ENCODE assay signal across 15 mouse cellular contexts in the genomic region with DNA sequence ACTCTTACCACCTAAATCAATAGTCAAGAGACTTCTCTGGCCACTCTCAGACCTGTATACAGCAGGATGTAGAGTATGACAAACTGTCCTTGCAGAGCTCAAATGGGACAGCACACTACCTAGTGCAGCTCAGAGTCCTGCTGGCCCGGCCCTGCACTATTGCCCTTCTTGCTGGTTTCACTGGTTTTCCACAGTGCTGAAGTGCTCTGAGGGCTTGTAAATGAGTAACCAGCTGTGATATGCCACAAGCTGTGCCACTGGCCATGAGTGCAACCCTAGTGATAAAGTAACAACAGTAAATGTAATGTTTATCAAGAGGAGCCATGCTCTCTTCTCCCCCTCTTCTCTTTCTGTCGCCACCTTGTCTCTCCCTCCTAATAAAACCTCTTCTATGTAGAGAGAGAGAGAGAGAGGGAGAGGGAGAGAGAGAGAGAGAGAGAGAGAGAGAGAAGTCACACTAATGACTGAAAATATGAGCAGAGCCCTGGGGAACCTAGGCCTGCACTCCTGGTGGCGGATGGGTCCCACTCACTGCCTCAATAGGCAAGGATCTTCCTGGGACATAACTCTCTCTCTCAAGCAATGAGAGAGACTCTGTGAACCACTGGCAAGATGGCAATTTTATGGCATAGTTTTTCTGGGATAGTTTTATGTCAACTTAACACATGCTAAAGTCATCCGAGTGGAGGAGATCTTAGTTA. TPM values are rescaled to one million over a fixed set of nuclear protein-coding genes. Genes with fewer than 3 reads are reported as not detected.
A peak's percentile ranks its signal among the peaks of the same experiment; 100 is the strongest.
DNase-seq lines count a peak whose midpoint lies in the region; ATAC-seq and TF ChIP-seq lines count a peak whose summit lies in the region.
"Had no signal": no experiment of that assay in that cellular context is flagged by ENCODE, and none has a peak within 500 bp of the region (broad histone marks: within the 10 kb centered on the region; RNA-seq: fewer than 3 reads in every experiment).

No protein-coding gene starts in this region.

- no peak overlapping the region for H3K4me3 ChIP-seq in intestine, postnatal 0 days (ENCODE audit: low read depth, low read length)
- H3K4me3 ChIP-seq in kidney, embryonic 15.5 days (replicated peaks) = no peak overlapping the region
- no peak overlapping the region for H3K4me3 ChIP-seq in liver, embryonic 12.5 days
- H3K4me3 ChIP-seq in stomach, embryonic 15.5 days (replicated peaks) = no peak overlapping the region
- H3K4me3 ChIP-seq in midbrain, embryonic 14.5 days (replicated peaks; ENCODE audit: low read depth, low read length) = no peak overlapping the region
- H3K4me3 ChIP-seq: embryonic facial prominence, embryonic 13.5 days; forebrain, embryonic 12.5 days had no signal

- 40% methylated on average over 4 of the region's 4 CpGs for WGBS in intestine, postnatal 0 days
- WGBS in kidney, embryonic 15.5 days = 80% methylated on average over 4 of the region's 4 CpGs
- WGBS in liver, embryonic 12.5 days (ENCODE audit: insufficient replicate concordance) = 75% methylated on average over 4 of the region's 4 CpGs
- WGBS in stomach, embryonic 15.5 days = 69% methylated on average over 4 of the region's 4 CpGs
- 92% methylated on average over 4 of the region's 4 CpGs for WGBS in midbrain, embryonic 14.5 days

- H3K27me3 ChIP-seq in intestine, postnatal 0 days (replicated peaks; ENCODE audit: control insufficient read depth, insufficient read depth, low read length) = no peaks in the 10 kb centered on the region
- no peaks in the 10 kb centered on the region for H3K27me3 ChIP-seq in kidney, embryonic 15.5 days
- no peaks in the 10 kb centered on the region for H3K27me3 ChIP-seq in liver, embryonic 12.5 days (replicated peaks)
- no peaks in the 10 kb centered on the region for H3K27me3 ChIP-seq in stomach, embryonic 15.5 days (replicated peaks)
- no peaks in the 10 kb centered on the region for H3K27me3 ChIP-seq in midbrain, embryonic 14.5 days (ENCODE audit: control insufficient read depth, insufficient read depth, low read length)
- H3K27me3 ChIP-seq: embryonic facial prominence, embryonic 13.5 days; forebrain, embryonic 12.5 days had no signal

- no peak for TF ChIP-seq CTCF in intestine, postnatal 0 days (IDR thresholded peaks at IDR 0.05; ENCODE audit: low read depth)

- no peak for DNase-seq in cerebellum, postnatal 36 days
- no peak for DNase-seq in midbrain, embryonic 14.5 days
- DNase-seq: adrenal gland, adult 2 months; cerebellum, postnatal 10 days; gastrocnemius, postnatal 14 days; left cerebral cortex, postnatal 4 days had no signal

- H3K9ac ChIP-seq in intestine, postnatal 0 days (ENCODE audit: low read depth, low read length) = no peak overlapping the region
- no peak overlapping the region for H3K9ac ChIP-seq in kidney, embryonic 15.5 days
- H3K9ac ChIP-seq in liver, embryonic 12.5 days = no peak overlapping the region
- H3K9ac ChIP-seq in stomach, embryonic 15.5 days = no peak overlapping the region
- no peak overlapping the region for H3K9ac ChIP-seq in midbrain, embryonic 14.5 days (replicated peaks; ENCODE audit: low read length)
- H3K9ac ChIP-seq: embryonic facial prominence, embryonic 13.5 days; forebrain, embryonic 12.5 days; hindbrain, embryonic 14.5 days had no signal

- H3K4me2 ChIP-seq in intestine, postnatal 0 days (replicated peaks; ENCODE audit: low read depth) = no peak overlapping the region; the same call in 1 of the 2 replicates
- no peak overlapping the region for H3K4me2 ChIP-seq in kidney, embryonic 15.5 days
- H3K4me2 ChIP-seq in liver, embryonic 12.5 days = no peak overlapping the region
- no peak overlapping the region for H3K4me2 ChIP-seq in stomach, embryonic 15.5 days
- no peak overlapping the region for H3K4me2 ChIP-seq in midbrain, embryonic 14.5 days (ENCODE audit: low read length)
- H3K4me2 ChIP-seq: embryonic facial prominence, embryonic 13.5 days; forebrain, embryonic 12.5 days; hindbrain, embryonic 14.5 days had no signal

- H3K27ac ChIP-seq in intestine, postnatal 0 days (ENCODE audit: low read depth, low read length) = peak overlapping the region; percentile 46; the same call in 1 of the 2 replicates
- H3K27ac ChIP-seq in kidney, embryonic 15.5 days = 0 out of 2 replicates have a peak overlapping the region, but pooled peaks have one; percentile 18
- peak overlapping the region; percentile 18 for H3K27ac ChIP-seq in liver, embryonic 12.5 days
- no peak overlapping the region for H3K27ac ChIP-seq in stomach, embryonic 15.5 days
- no peak overlapping the region for H3K27ac ChIP-seq in midbrain, embryonic 14.5 days (replicated peaks; ENCODE audit: low read depth, low read length)
- H3K27ac ChIP-seq: embryonic facial prominence, embryonic 13.5 days; forebrain, embryonic 12.5 days; hindbrain, embryonic 14.5 days; macrophage had no signal

- ATAC-seq in intestine, postnatal 0 days = peak; percentile 93
- ATAC-seq in kidney, embryonic 15.5 days (replicated peaks; ENCODE audit: low FRiP score) = 0 out of 2 replicates have a peak, but pooled peaks have one; percentile 60
- peak; percentile 82 for ATAC-seq in liver, embryonic 12.5 days
- peak; percentile 85; the same call in 1 of the 2 replicates for ATAC-seq in stomach, embryonic 15.5 days (ENCODE audit: insufficient read depth, low FRiP score, low read depth)
- no peak for ATAC-seq in activated CD4-positive, CD25-positive, alpha-beta regulatory T cell, adult 4 months
- no peak for ATAC-seq in midbrain, embryonic 14.5 days (ENCODE audit: low FRiP score, low TSS enrichment)

- H3K4me1 ChIP-seq in intestine, postnatal 0 days (replicated peaks; ENCODE audit: control insufficient read depth, insufficient read depth, low read length) = no peaks in the 10 kb centered on the region
- H3K4me1 ChIP-seq in kidney, embryonic 15.5 days = 0 out of 2 replicates have a peak, but pooled peaks cover 3% of the 10 kb centered on the region
- H3K4me1 ChIP-seq in liver, embryonic 12.5 days = peaks cover 8% of the 10 kb centered on the region; the same call in 1 of the 2 replicates
- no peaks in the 10 kb centered on the region for H3K4me1 ChIP-seq in stomach, embryonic 15.5 days
- H3K4me1 ChIP-seq in midbrain, embryonic 14.5 days (ENCODE audit: control insufficient read depth, insufficient read depth, low read length) = no peaks in the 10 kb centered on the region
- H3K4me1 ChIP-seq: embryonic facial prominence, embryonic 13.5 days; forebrain, embryonic 12.5 days had no signal

- H3K9me3 ChIP-seq in intestine, postnatal 0 days (ENCODE audit: control insufficient read depth) = no peaks in the 10 kb centered on the region
- no peaks in the 10 kb centered on the region for H3K9me3 ChIP-seq in kidney, embryonic 15.5 days (replicated peaks)
- H3K9me3 ChIP-seq in liver, embryonic 12.5 days (replicated peaks) = no peaks in the 10 kb centered on the region
- H3K9me3 ChIP-seq in stomach, embryonic 15.5 days = no peaks in the 10 kb centered on the region
- H3K9me3 ChIP-seq in midbrain, embryonic 14.5 days (ENCODE audit: control insufficient read depth, low read length) = no peaks in the 10 kb centered on the region
- H3K9me3 ChIP-seq: embryonic facial prominence, embryonic 13.5 days; forebrain, embryonic 12.5 days had no signal

- H3K36me3 ChIP-seq in intestine, postnatal 0 days (ENCODE audit: control insufficient read depth, insufficient read depth) = peaks cover 68% of the 10 kb centered on the region
- peaks cover 96% of the 10 kb centered on the region for H3K36me3 ChIP-seq in kidney, embryonic 15.5 days
- peaks cover 97% of the 10 kb centered on the region for H3K36me3 ChIP-seq in liver, embryonic 12.5 days
- H3K36me3 ChIP-seq in stomach, embryonic 15.5 days = peaks cover 50% of the 10 kb centered on the region
- H3K36me3 ChIP-seq in midbrain, embryonic 14.5 days (ENCODE audit: control insufficient read depth, insufficient read depth, low read length) = peaks cover 77% of the 10 kb centered on the region

RNA-seq across cellular contexts. Expression of gene Phf2, which starts 19.5 kb away (rescaled TPM):
- polyA plus RNA-seq in intestine, postnatal 0 days (2015; fragmentation: Nextera tagmentation; extraction: Ambion mirVana) = 3.5 and 3.6 TPM in 2 replicates
- polyA plus RNA-seq in kidney, embryonic 15.5 days (2015; fragmentation: Nextera tagmentation; extraction: Ambion mirVana) = 7.5 and 7.8 TPM in 2 replicates
- polyA plus RNA-seq in liver, embryonic 12.5 days (2016; fragmentation: Nextera tagmentation; extraction: Ambion mirVana) = 2.9 and 3.1 TPM in 2 replicates
- 6.9 and 7.2 TPM in 2 replicates for polyA plus RNA-seq in stomach, embryonic 15.5 days (2015; fragmentation: Nextera tagmentation; extraction: Ambion mirVana)
- 1 to 10 TPM; 3.1 to 3.3 TPM for polyA plus RNA-seq in activated CD4-positive, CD25-positive, alpha-beta regulatory T cell, adult 4 months (2017; shearing (Covaris generic))
- polyA plus RNA-seq in midbrain, embryonic 14.5 days (2014; fragmentation: Nextera tagmentation; extraction: Ambion mirVana) = 12.1 and 14.3 TPM in 2 replicates

Comparison
In these comparisons a context has a peak if more than half of its experiments do, and no peak if none do; other contexts are left out.
1. ATAC-seq: peak in intestine, postnatal 0 days (single experiment), kidney, embryonic 15.5 days (single experiment), liver, embryonic 12.5 days (single experiment) and stomach, embryonic 15.5 days (single experiment); none in activated CD4-positive, CD25-positive, alpha-beta regulatory T cell, adult 4 months (single experiment) and midbrain, embryonic 14.5 days (single experiment).
2. H3K27ac ChIP-seq: peak in intestine, postnatal 0 days (single experiment), kidney, embryonic 15.5 days (single experiment) and liver, embryonic 12.5 days (single experiment); none in stomach, embryonic 15.5 days (single experiment) and midbrain, embryonic 14.5 days (single experiment).